Mouse (Mus musculus): ENCODE data around the gene Mid2. TPM values are rescaled to one million over a fixed set of nuclear protein-coding genes. Genes with fewer than 3 reads are reported as not detected.
"Not testable (repeated sequence)": the region's sequence is repeated elsewhere in the genome, so short reads cannot be mapped to it uniquely, and the experiment has no call there.

The Mid2 gene
- polyA plus RNA-seq, 1 experiment from 2014 or later = 7.2 TPM

GRCm38 (mm10) chrX:140688335-140688734, 23.9 kb downstream of the Mid2 start:
- no peak overlapping the region for H3K4me2 ChIP-seq (ENCODE audit: low read depth, low read length)
- H3K27ac ChIP-seq (ENCODE audit: low read length) = no peak overlapping the region
- H3K4me1 ChIP-seq (ENCODE audit: control insufficient read depth, insufficient read depth, low read length) = no peaks in the 10 kb centered on the region
- H3K4me3 ChIP-seq (ENCODE audit: low read length) = no peak overlapping the region
- H3K36me3 ChIP-seq (ENCODE audit: control insufficient read depth, insufficient read depth) = no peaks in the 10 kb centered on the region
- H3K9ac ChIP-seq (ENCODE audit: low read length) = no peak overlapping the region
- no peaks in the 10 kb centered on the region for H3K27me3 ChIP-seq (ENCODE audit: control insufficient read depth, insufficient read depth, low read length)
- no peaks in the 10 kb centered on the region for H3K9me3 ChIP-seq (replicated peaks; ENCODE audit: control insufficient read depth, low read length)
- WGBS = 62% methylated on average over 2 of the region's 2 CpGs
- ATAC-seq (replicated peaks; ENCODE audit: extremely low read depth, insufficient read depth, low FRiP score) = no peak

- 28% methylated on average over 6 of the region's 7 CpGs for WGBS
- H3K4me2 ChIP-seq (ENCODE audit: low read depth, low read length); H3K4me1 ChIP-seq (ENCODE audit: control insufficient read depth, insufficient read depth, low read length); H3K9me3 ChIP-seq (replicated peaks; ENCODE audit: control insufficient read depth, low read length); H3K36me3 ChIP-seq (ENCODE audit: control insufficient read depth, insufficient read depth); H3K4me3 ChIP-seq (ENCODE audit: low read length); H3K27me3 ChIP-seq (ENCODE audit: control insufficient read depth, insufficient read depth, low read length); H3K9ac ChIP-seq (ENCODE audit: low read length): not testable (repeated sequence)
- ATAC-seq (replicated peaks; ENCODE audit: extremely low read depth, insufficient read depth, low FRiP score) = peak; percentile 55; the same call in 1 of the 2 replicates
- H3K27ac ChIP-seq (ENCODE audit: low read length) = peak overlapping the region; percentile 66
Measured at GRCm38 (mm10) chrX:140697872-140698463, 33.6 kb downstream of the Mid2 start.

GRCm38 (mm10) chrX:140703224-140703623, 38.8 kb downstream of the Mid2 start:
- ATAC-seq (replicated peaks; ENCODE audit: extremely low read depth, insufficient read depth, low FRiP score) = no peak

GRCm38 (mm10) chrX:140706077-140706476, 41.7 kb downstream of the Mid2 start:
- no peaks in the 10 kb centered on the region for H3K36me3 ChIP-seq (ENCODE audit: control insufficient read depth, insufficient read depth)
- no peaks in the 10 kb centered on the region for H3K27me3 ChIP-seq (ENCODE audit: control insufficient read depth, insufficient read depth, low read length)
- no peak overlapping the region for H3K9ac ChIP-seq (ENCODE audit: low read length)
- H3K9me3 ChIP-seq (replicated peaks; ENCODE audit: control insufficient read depth, low read length) = no peaks in the 10 kb centered on the region
- WGBS = 56% methylated on average over 4 of the region's 4 CpGs
- no peak overlapping the region for H3K27ac ChIP-seq (ENCODE audit: low read length)
- no peak overlapping the region for H3K4me2 ChIP-seq (ENCODE audit: low read depth, low read length)
- H3K4me3 ChIP-seq (ENCODE audit: low read length) = no peak overlapping the region
- H3K4me1 ChIP-seq (ENCODE audit: control insufficient read depth, insufficient read depth, low read length) = peaks cover 9% of the 10 kb centered on the region
- no peak for ATAC-seq (replicated peaks; ENCODE audit: extremely low read depth, insufficient read depth, low FRiP score)

More at GRCm38 (mm10) chrX:140703224-140703623, 38.8 kb downstream of the Mid2 start:
- Histone ChIP-seq H3K4me3 (ENCODE audit: low read length) (no peak overlapping the region), H3K27ac (ENCODE audit: low read length) (no peak overlapping the region), H3K4me2 (ENCODE audit: low read depth, low read length) (no peak overlapping the region), H3K36me3 (ENCODE audit: control insufficient read depth, insufficient read depth) (no peaks in the 10 kb centered on the region), H3K9ac (ENCODE audit: low read length) (no peak overlapping the region), H3K4me1 (ENCODE audit: control insufficient read depth, insufficient read depth, low read length) (peaks cover 16% of the 10 kb centered on the region), H3K27me3 (ENCODE audit: control insufficient read depth, insufficient read depth, low read length) (no peaks in the 10 kb centered on the region), H3K9me3 (replicated peaks; ENCODE audit: control insufficient read depth, low read length) (no peaks in the 10 kb centered on the region)
- 79% methylated on average over 1 of the region's 1 CpGs for WGBS

- Histone ChIP-seq H3K9me3 (replicated peaks; ENCODE audit: control insufficient read depth, low read length) (no peaks in the 10 kb centered on the region), H3K4me2 (ENCODE audit: low read depth, low read length) (no peak overlapping the region), H3K36me3 (ENCODE audit: control insufficient read depth, insufficient read depth) (no peaks in the 10 kb centered on the region), H3K4me1 (ENCODE audit: control insufficient read depth, insufficient read depth, low read length) (no peaks in the 10 kb centered on the region), H3K9ac (ENCODE audit: low read length) (no peak overlapping the region), H3K27ac (ENCODE audit: low read length) (no peak overlapping the region), H3K4me3 (ENCODE audit: low read length) (no peak overlapping the region), H3K27me3 (ENCODE audit: control insufficient read depth, insufficient read depth, low read length) (no peaks in the 10 kb centered on the region)
- 47% methylated on average over 4 of the region's 4 CpGs for WGBS
- no peak for ATAC-seq (replicated peaks; ENCODE audit: extremely low read depth, insufficient read depth, low FRiP score)
Measured at GRCm38 (mm10) chrX:140722400-140722799, 58.0 kb downstream of the Mid2 start.

- no peaks in the 10 kb centered on the region for H3K27me3 ChIP-seq (ENCODE audit: control insufficient read depth, insufficient read depth, low read length)
- peaks cover 3% of the 10 kb centered on the region; the same call in 1 of the 2 replicates for H3K4me1 ChIP-seq (ENCODE audit: control insufficient read depth, insufficient read depth, low read length)
- H3K36me3 ChIP-seq (ENCODE audit: control insufficient read depth, insufficient read depth) = no peaks in the 10 kb centered on the region
- no peak overlapping the region for H3K9ac ChIP-seq (ENCODE audit: low read length)
- H3K27ac ChIP-seq (ENCODE audit: low read length) = no peak overlapping the region
- H3K9me3 ChIP-seq (replicated peaks; ENCODE audit: control insufficient read depth, low read length) = no peaks in the 10 kb centered on the region
- no peak overlapping the region for H3K4me3 ChIP-seq (ENCODE audit: low read length)
- ATAC-seq (replicated peaks; ENCODE audit: extremely low read depth, insufficient read depth, low FRiP score) = no peak
- no peak overlapping the region for H3K4me2 ChIP-seq (ENCODE audit: low read depth, low read length)
Measured at GRCm38 (mm10) chrX:140738986-140739385, 74.6 kb downstream of the Mid2 start.

GRCm38 (mm10) chrX:140743213-140743612, 78.8 kb downstream of the Mid2 start:
- ATAC-seq (replicated peaks; ENCODE audit: extremely low read depth, insufficient read depth, low FRiP score) = no peak
- no peaks in the 10 kb centered on the region for H3K4me1 ChIP-seq (ENCODE audit: control insufficient read depth, insufficient read depth, low read length)
- H3K9ac ChIP-seq (ENCODE audit: low read length) = no peak overlapping the region
- no peak overlapping the region for H3K27ac ChIP-seq (ENCODE audit: low read length)
- WGBS = 44% methylated on average over 5 of the region's 5 CpGs
- no peaks in the 10 kb centered on the region for H3K27me3 ChIP-seq (ENCODE audit: control insufficient read depth, insufficient read depth, low read length)
- H3K4me3 ChIP-seq (ENCODE audit: low read length) = no peak overlapping the region
- no peaks in the 10 kb centered on the region for H3K36me3 ChIP-seq (ENCODE audit: control insufficient read depth, insufficient read depth)
- H3K4me2 ChIP-seq (ENCODE audit: low read depth, low read length) = no peak overlapping the region
- no peaks in the 10 kb centered on the region for H3K9me3 ChIP-seq (replicated peaks; ENCODE audit: control insufficient read depth, low read length)

- Histone ChIP-seq H3K4me2 (ENCODE audit: low read depth, low read length) (no peak overlapping the region), H3K36me3 (ENCODE audit: control insufficient read depth, insufficient read depth) (no peaks in the 10 kb centered on the region; the same call in 1 of the 2 replicates), H3K27ac (ENCODE audit: low read length) (no peak overlapping the region), H3K9ac (ENCODE audit: low read length) (no peak overlapping the region), H3K4me1 (ENCODE audit: control insufficient read depth, insufficient read depth, low read length) (no peaks in the 10 kb centered on the region), H3K4me3 (ENCODE audit: low read length) (no peak overlapping the region), H3K9me3 (replicated peaks; ENCODE audit: control insufficient read depth, low read length) (no peaks in the 10 kb centered on the region), H3K27me3 (ENCODE audit: control insufficient read depth, insufficient read depth, low read length) (no peaks in the 10 kb centered on the region)
- whole genome bisulfite sequencing = 35% methylated on average over 1 of the region's 1 CpGs
- peak; percentile 63 for ATAC-seq (replicated peaks; ENCODE audit: extremely low read depth, insufficient read depth, low FRiP score)
Measured at GRCm38 (mm10) chrX:140769794-140770193, 105.4 kb downstream of the Mid2 start.

GRCm38 (mm10) chrX:140805340-140805739, 140.9 kb downstream of the Mid2 start:
- Histone ChIP-seq H3K4me1 (ENCODE audit: control insufficient read depth, insufficient read depth, low read length) (no peaks in the 10 kb centered on the region), H3K4me2 (ENCODE audit: low read depth, low read length) (no peak overlapping the region), H3K4me3 (ENCODE audit: low read length) (no peak overlapping the region), H3K9me3 (replicated peaks; ENCODE audit: control insufficient read depth, low read length) (no peaks in the 10 kb centered on the region), H3K36me3 (ENCODE audit: control insufficient read depth, insufficient read depth) (no peaks in the 10 kb centered on the region), H3K9ac (ENCODE audit: low read length) (no peak overlapping the region), H3K27ac (ENCODE audit: low read length) (no peak overlapping the region), H3K27me3 (ENCODE audit: control insufficient read depth, insufficient read depth, low read length) (no peaks in the 10 kb centered on the region)
- 69% methylated on average over 2 of the region's 2 CpGs for WGBS
- no peak for ATAC-seq (replicated peaks; ENCODE audit: extremely low read depth, insufficient read depth, low FRiP score)
